Mouse (Mus musculus): ENCODE measurements around the gene Tbc1d10a. TPM values are rescaled to one million over a fixed set of nuclear protein-coding genes. Genes with fewer than 3 reads are reported as not detected.

Gene Tbc1d10a
- polyA plus RNA-seq, 1 experiment from 2014 or later: 22.4 TPM

DNA sequence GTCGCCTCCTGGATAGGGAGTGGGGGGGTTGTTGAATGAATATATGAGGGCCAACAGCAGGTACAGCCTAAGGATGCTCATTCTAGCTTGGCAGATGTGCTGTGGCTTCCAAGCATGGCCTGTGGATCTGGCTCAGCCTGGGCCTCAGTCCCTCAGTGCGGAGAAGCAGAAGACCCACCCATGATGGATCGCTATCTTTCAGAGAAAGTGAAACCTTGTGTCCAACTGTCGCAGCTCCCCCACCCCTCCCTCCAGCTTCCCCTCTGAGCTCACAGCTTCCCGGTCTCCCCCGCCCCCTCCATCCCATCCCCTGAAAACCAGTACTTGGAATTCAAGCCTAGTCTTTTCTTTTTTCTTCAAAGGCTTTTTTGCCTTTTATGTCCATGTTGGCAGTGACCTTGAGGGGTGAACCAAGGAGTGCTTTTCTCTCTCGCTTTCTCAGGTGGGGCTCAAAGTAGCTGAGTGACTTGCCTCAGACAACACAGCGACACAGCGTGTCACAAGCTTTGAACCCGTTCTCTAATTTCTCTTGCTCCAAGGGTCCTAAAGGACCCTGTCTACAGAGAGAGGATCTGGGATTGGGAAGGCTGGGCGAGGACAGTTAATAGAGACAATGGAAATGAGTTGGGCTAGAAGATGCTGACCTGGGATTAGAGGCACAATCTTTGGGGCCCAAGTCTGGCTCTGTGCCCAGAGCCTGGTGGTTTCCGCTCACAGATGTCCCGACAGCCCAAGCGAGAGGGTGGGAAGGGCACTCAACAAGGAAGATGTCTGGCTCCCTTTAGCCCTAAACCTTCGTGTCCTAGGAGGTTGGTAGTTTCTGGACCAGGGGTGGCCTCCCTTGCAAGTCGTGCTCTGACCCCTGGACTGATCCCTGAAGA, 49.3 kb downstream of the Tbc1d10a start, which contains the start of gene Osm:
Osm (plus strand) TSS at position 756 of the 881 bp plus-strand sequence.
- H3K27me3 ChIP-seq (ENCODE audit: control insufficient read depth, insufficient read depth, low read length): no peaks in the 10 kb centered on the region
- no peaks in the 10 kb centered on the region for H3K4me1 ChIP-seq (replicated peaks; ENCODE audit: control insufficient read depth, insufficient read depth, low read length)
- no peak within 1 kb of the TSS for H3K4me2 ChIP-seq (ENCODE audit: low read depth, low read length, severe bottlenecking)
- no peak for ATAC-seq (replicated peaks; ENCODE audit: low FRiP score)
- 81% methylated on average over 16 of the region's 16 CpGs for WGBS
- no peaks in the 10 kb centered on the region for H3K36me3 ChIP-seq (ENCODE audit: control insufficient read depth, insufficient read depth, low read length)
- DNase-seq (ENCODE audit: low spot score): no peak
- H3K4me3 ChIP-seq (ENCODE audit: low read depth, low read length): no peak within 1 kb of the TSS
- H3K27ac ChIP-seq (ENCODE audit: low read depth, low read length): no peak within 1 kb of the TSS
- no peak within 1 kb of the TSS for H3K9ac ChIP-seq (ENCODE audit: low read length)
- H3K9me3 ChIP-seq (ENCODE audit: control insufficient read depth, low read length): no peaks in the 10 kb centered on the region

- DNase-seq (ENCODE audit: low spot score) (no peak), ATAC-seq (replicated peaks; ENCODE audit: low FRiP score) (no peak)
- Histone ChIP-seq H3K4me2 (ENCODE audit: low read depth, low read length, severe bottlenecking) (no peak overlapping the region), H3K9ac (ENCODE audit: low read length) (no peak overlapping the region), H3K9me3 (ENCODE audit: control insufficient read depth, low read length) (no peaks in the 10 kb centered on the region), H3K27me3 (ENCODE audit: control insufficient read depth, insufficient read depth, low read length) (no peaks in the 10 kb centered on the region), H3K27ac (ENCODE audit: low read depth, low read length) (no peak overlapping the region), H3K4me1 (replicated peaks; ENCODE audit: control insufficient read depth, insufficient read depth, low read length) (no peaks in the 10 kb centered on the region), H3K4me3 (ENCODE audit: low read depth, low read length) (no peak overlapping the region), H3K36me3 (ENCODE audit: control insufficient read depth, insufficient read depth, low read length) (no peaks in the 10 kb centered on the region)
- WGBS: 92% methylated on average over 21 of the region's 21 CpGs
Observed at GRCm38 (mm10) chr11:4236546-4237067, 50.0 kb downstream of the Tbc1d10a start.

- Histone ChIP-seq H3K9ac (ENCODE audit: low read length) (no peak overlapping the region), H3K4me3 (ENCODE audit: low read depth, low read length) (no peak overlapping the region), H3K27me3 (ENCODE audit: control insufficient read depth, insufficient read depth, low read length) (no peaks in the 10 kb centered on the region), H3K9me3 (ENCODE audit: control insufficient read depth, low read length) (no peaks in the 10 kb centered on the region), H3K4me1 (replicated peaks; ENCODE audit: control insufficient read depth, insufficient read depth, low read length) (no peaks in the 10 kb centered on the region), H3K27ac (ENCODE audit: low read depth, low read length) (no peak overlapping the region), H3K36me3 (ENCODE audit: control insufficient read depth, insufficient read depth, low read length) (no peaks in the 10 kb centered on the region), H3K4me2 (ENCODE audit: low read depth, low read length, severe bottlenecking) (no peak overlapping the region)
- no peak for ATAC-seq (replicated peaks; ENCODE audit: low FRiP score)
- 84% methylated on average over 18 of the region's 18 CpGs for WGBS
- DNase-seq (ENCODE audit: low spot score): no peak
Observed at GRCm38 (mm10) chr11:4237389-4237912, 50.9 kb downstream of the Tbc1d10a start.

GRCm38 (mm10) chr11:4238167-4238566, 51.6 kb downstream of the Tbc1d10a start:
- Histone ChIP-seq H3K4me2 (ENCODE audit: low read depth, low read length, severe bottlenecking) (no peak overlapping the region), H3K36me3 (ENCODE audit: control insufficient read depth, insufficient read depth, low read length) (no peaks in the 10 kb centered on the region), H3K4me1 (replicated peaks; ENCODE audit: control insufficient read depth, insufficient read depth, low read length) (no peaks in the 10 kb centered on the region), H3K4me3 (ENCODE audit: low read depth, low read length) (no peak overlapping the region), H3K27me3 (ENCODE audit: control insufficient read depth, insufficient read depth, low read length) (no peaks in the 10 kb centered on the region), H3K27ac (ENCODE audit: low read depth, low read length) (no peak overlapping the region), H3K9ac (ENCODE audit: low read length) (no peak overlapping the region), H3K9me3 (ENCODE audit: control insufficient read depth, low read length) (no peaks in the 10 kb centered on the region)
- ATAC-seq (replicated peaks; ENCODE audit: low FRiP score) (no peak), DNase-seq (ENCODE audit: low spot score) (no peak)
- WGBS: 85% methylated on average over 6 of the region's 6 CpGs

GRCm38 (mm10) chr11:4239691-4240090, 53.1 kb downstream of the Tbc1d10a start:
- Histone ChIP-seq H3K27ac (ENCODE audit: low read depth, low read length) (no peak overlapping the region), H3K9ac (ENCODE audit: low read length) (no peak overlapping the region), H3K4me2 (ENCODE audit: low read depth, low read length, severe bottlenecking) (no peak overlapping the region), H3K27me3 (ENCODE audit: control insufficient read depth, insufficient read depth, low read length) (no peaks in the 10 kb centered on the region), H3K4me1 (replicated peaks; ENCODE audit: control insufficient read depth, insufficient read depth, low read length) (no peaks in the 10 kb centered on the region), H3K4me3 (ENCODE audit: low read depth, low read length) (no peak overlapping the region), H3K36me3 (ENCODE audit: control insufficient read depth, insufficient read depth, low read length) (no peaks in the 10 kb centered on the region), H3K9me3 (ENCODE audit: control insufficient read depth, low read length) (no peaks in the 10 kb centered on the region)
- ATAC-seq (replicated peaks; ENCODE audit: low FRiP score): no peak
- WGBS: 93% methylated on average over 23 of the region's 23 CpGs
- no peak for DNase-seq (ENCODE audit: low spot score)

DNA sequence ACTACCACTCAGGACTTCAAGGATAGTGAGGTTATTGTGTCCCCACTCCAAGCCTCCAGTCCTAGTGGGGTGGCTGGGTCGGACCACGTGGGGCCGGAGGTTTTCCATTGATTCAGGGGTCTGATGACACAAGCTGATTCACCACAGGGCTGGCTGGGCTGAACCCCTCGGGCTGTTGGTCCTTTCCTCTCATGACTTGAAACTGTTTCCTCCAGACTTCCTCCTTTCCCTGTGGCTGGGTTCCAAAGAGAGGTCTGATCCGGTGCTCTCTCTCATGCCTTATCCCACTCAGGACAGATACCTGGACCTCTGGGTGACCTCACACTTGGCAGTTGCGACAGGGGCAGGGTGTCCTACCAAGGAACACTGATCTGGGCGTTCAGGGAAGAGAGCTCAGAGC, 53.6 kb downstream of the Tbc1d10a start:
- Histone ChIP-seq H3K4me2 (ENCODE audit: low read depth, low read length, severe bottlenecking) (no peak overlapping the region), H3K4me3 (ENCODE audit: low read depth, low read length) (no peak overlapping the region), H3K36me3 (ENCODE audit: control insufficient read depth, insufficient read depth, low read length) (no peaks in the 10 kb centered on the region), H3K27me3 (ENCODE audit: control insufficient read depth, insufficient read depth, low read length) (no peaks in the 10 kb centered on the region), H3K9ac (ENCODE audit: low read length) (no peak overlapping the region), H3K4me1 (replicated peaks; ENCODE audit: control insufficient read depth, insufficient read depth, low read length) (no peaks in the 10 kb centered on the region), H3K9me3 (ENCODE audit: control insufficient read depth, low read length) (no peaks in the 10 kb centered on the region), H3K27ac (ENCODE audit: low read depth, low read length) (no peak overlapping the region)
- 87% methylated on average over 7 of the region's 7 CpGs for WGBS
- no peak for DNase-seq (ENCODE audit: low spot score)
- ATAC-seq (replicated peaks; ENCODE audit: low FRiP score): no peak

DNA sequence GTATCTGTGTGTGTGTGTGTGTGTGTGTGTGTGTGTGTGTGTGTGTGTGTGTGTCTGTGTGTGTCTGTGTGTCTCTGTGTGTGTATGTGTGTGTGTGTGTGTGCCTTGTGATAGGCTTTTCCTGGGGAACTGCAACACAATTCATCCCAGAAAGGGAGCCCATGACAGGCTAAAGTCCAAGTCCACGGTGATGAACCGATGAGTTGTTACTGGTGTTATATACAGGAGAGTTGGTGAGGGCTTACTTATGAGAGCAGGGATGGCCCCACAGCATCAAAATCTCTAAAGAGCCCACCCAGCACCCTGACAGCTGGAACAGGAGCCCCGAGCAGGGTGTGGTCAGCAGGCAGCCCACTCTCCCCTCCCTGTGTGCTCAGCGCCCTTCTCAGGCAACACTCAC, 54.6 kb downstream of the Tbc1d10a start:
- ATAC-seq (replicated peaks; ENCODE audit: low FRiP score): no peak
- Histone ChIP-seq H3K9me3 (ENCODE audit: control insufficient read depth, low read length) (no peaks in the 10 kb centered on the region), H3K4me1 (replicated peaks; ENCODE audit: control insufficient read depth, insufficient read depth, low read length) (no peaks in the 10 kb centered on the region), H3K4me3 (ENCODE audit: low read depth, low read length) (no peak overlapping the region), H3K27me3 (ENCODE audit: control insufficient read depth, insufficient read depth, low read length) (no peaks in the 10 kb centered on the region), H3K4me2 (ENCODE audit: low read depth, low read length, severe bottlenecking) (no peak overlapping the region), H3K9ac (ENCODE audit: low read length) (no peak overlapping the region), H3K27ac (ENCODE audit: low read depth, low read length) (no peak overlapping the region), H3K36me3 (ENCODE audit: control insufficient read depth, insufficient read depth, low read length) (no peaks in the 10 kb centered on the region)
- DNase-seq (ENCODE audit: low spot score): no peak
- 77% methylated on average over 4 of the region's 4 CpGs for WGBS

- ATAC-seq (replicated peaks; ENCODE audit: low FRiP score): no peak
- no peaks in the 10 kb centered on the region for H3K27me3 ChIP-seq (ENCODE audit: control insufficient read depth, insufficient read depth, low read length)
- no peak overlapping the region for H3K27ac ChIP-seq (ENCODE audit: low read depth, low read length)
- no peaks in the 10 kb centered on the region for H3K4me1 ChIP-seq (replicated peaks; ENCODE audit: control insufficient read depth, insufficient read depth, low read length)
- H3K36me3 ChIP-seq (ENCODE audit: control insufficient read depth, insufficient read depth, low read length): no peaks in the 10 kb centered on the region
- no peak overlapping the region for H3K9ac ChIP-seq (ENCODE audit: low read length)
- DNase-seq (ENCODE audit: low spot score): no peak
- H3K9me3 ChIP-seq (ENCODE audit: control insufficient read depth, low read length): no peaks in the 10 kb centered on the region
- WGBS: 72% methylated on average over 6 of the region's 6 CpGs
- no peak overlapping the region for H3K4me2 ChIP-seq (ENCODE audit: low read depth, low read length, severe bottlenecking)
- no peak overlapping the region for H3K4me3 ChIP-seq (ENCODE audit: low read depth, low read length)
Observed at GRCm38 (mm10) chr11:4246126-4246525, 59.5 kb downstream of the Tbc1d10a start.

Measured in forebrain, embryonic 11.5 days (tissue).